Mouse (Mus musculus) ES-E14 (cell line): ENCODE measurements around the gene Ptprt.

ENCODE experiments used
- CHD2 ChIP-seq: IDR thresholded peaks from 2 replicates; pipeline ENCODE4 v1.6.1; 2014; ENCODE audit warnings: mild to moderate bottlenecking, low read depth, low read length, inconsistent platforms
- HCFC1 ChIP-seq: IDR thresholded peaks from 2 replicates; pipeline ENCODE4 v1.6.1; 2012; ENCODE audit warnings: low read length, inconsistent platforms, borderline replicate concordance; ENCODE audit not compliant: insufficient read depth
- MAFK ChIP-seq: IDR thresholded peaks from 2 replicates; pipeline ENCODE4 v1.6.1; 2014; ENCODE audit warnings: mild to moderate bottlenecking, low read depth, low read length, inconsistent platforms; ENCODE audit not compliant: insufficient read depth
- ZC3H11A ChIP-seq: IDR thresholded peaks from 2 replicates; pipeline ENCODE4 v1.6.1; 2012; ENCODE audit warnings: low read depth, mild to moderate bottlenecking, inconsistent platforms, low read length, borderline replicate concordance
- ZNF384 ChIP-seq: IDR thresholded peaks from 2 replicates; pipeline ENCODE4 v1.6.1; 2012; ENCODE audit warnings: low read depth, low read length, inconsistent platforms

DNA sequence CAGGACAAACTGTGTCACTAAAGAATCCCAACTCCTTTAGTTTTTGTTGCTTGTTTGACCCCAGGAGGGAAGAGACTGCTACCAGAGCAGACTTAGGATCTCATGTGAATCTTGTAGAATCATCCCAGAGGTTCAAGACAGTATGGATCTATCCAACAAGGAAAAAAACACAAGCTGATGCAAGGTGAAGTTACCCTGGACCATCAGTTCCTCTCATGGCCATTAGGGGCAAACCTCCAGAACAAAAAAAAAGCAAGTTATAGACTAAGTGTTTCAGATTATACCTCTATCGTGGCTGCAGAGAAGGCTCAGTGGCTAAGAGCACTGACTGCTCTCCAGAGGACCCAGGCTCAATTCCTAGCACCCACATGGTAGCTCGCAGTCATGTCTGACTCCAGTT, 88.1 kb downstream of the Ptprt start:
- no peak for TF ChIP-seq CHD2
- no peak for TF ChIP-seq HCFC1
- no peak for TF ChIP-seq MAFK
- no peak for TF ChIP-seq ZNF384
- TF ChIP-seq ZC3H11A = no peak
